Mouse (Mus musculus): ENCODE results near the gene Vwa8.

DNA sequence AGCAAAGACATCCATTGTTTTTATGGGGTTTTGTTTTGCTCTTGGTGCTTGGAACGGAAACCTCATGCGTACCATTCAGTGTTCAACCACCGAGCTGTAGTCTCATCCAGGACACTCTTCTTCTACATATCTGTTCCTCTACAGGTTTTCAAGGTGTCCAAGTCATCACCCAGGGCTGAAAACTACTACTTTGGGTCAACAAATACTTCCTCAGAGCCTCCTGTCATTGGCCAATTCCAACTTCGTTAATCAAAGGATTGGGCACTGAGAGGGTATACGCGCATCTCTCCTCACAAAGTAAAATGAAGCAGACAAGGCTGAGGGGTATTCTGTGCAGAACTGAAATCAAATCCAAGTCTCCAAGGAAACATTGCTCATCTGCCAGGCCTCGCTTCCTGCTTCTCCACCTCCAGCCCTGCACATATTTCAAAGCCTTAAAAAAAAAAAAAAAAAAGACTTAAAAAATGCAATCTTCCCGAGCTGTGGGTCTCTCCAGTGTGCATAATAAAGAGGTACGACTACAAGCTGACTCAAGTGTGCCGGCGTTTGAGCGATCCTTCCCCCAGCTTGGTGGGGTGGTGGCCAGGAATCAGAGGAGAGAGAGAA lies 374.7 kb downstream of the Vwa8 start:
- TF ChIP-seq POLR2AphosphoS5 (IDR thresholded peaks at IDR 0.05; ENCODE audit: insufficient replicate concordance, low read depth, low read length): no peak
- no peak for TF ChIP-seq CTCF (IDR thresholded peaks at IDR 0.05; ENCODE audit: low read depth, low read length)
- TF ChIP-seq TAL1 (conservative IDR thresholded peaks at IDR 0.05; ENCODE audit: low read depth, low read length): no peak
